Mouse (Mus musculus) CH12.LX (cell line): ENCODE data around the gene Spc24.

ENCODE experiments used
- CTCF ChIP-seq, 2 experiments: IDR thresholded peaks in 1 of 2; conservative IDR thresholded peaks in 1 of 2; 2 replicates each; pipeline ENCODE4 v1.5.1; 2011 to 2012; ENCODE audit warnings: low read depth in 2 of 2, low read length in 2 of 2, improper control_type of control experiment in 1 of 2, inconsistent platforms in 1 of 2, mild to moderate bottlenecking in 1 of 2, moderate library complexity in 1 of 2
- ELF1 ChIP-seq: IDR thresholded peaks from 2 replicates; pipeline ENCODE4 v1.6.1; 2014; ENCODE audit warnings: low read depth, mild to moderate bottlenecking, inconsistent platforms, low read length, improper control_type of control experiment
- HCFC1 ChIP-seq: IDR thresholded peaks from 2 replicates; pipeline ENCODE4 v1.6.1; 2012; ENCODE audit warnings: low read depth, mild to moderate bottlenecking, inconsistent platforms, low read length, improper control_type of control experiment
- KAT2A ChIP-seq: IDR thresholded peaks from 2 replicates; pipeline ENCODE4 v1.6.1; 2012; ENCODE audit warnings: low read length, improper control_type of control experiment, inconsistent platforms; ENCODE audit not compliant: insufficient replicate concordance
- MAX ChIP-seq: IDR thresholded peaks from 2 replicates; pipeline ENCODE4 v1.6.1; 2011; ENCODE audit warnings: low read length, improper control_type of control experiment
- MXI1 ChIP-seq: IDR thresholded peaks from 2 replicates; pipeline ENCODE4 v1.6.1; 2011; ENCODE audit warnings: mild to moderate bottlenecking, low read depth, low read length, improper control_type of control experiment
- NRF1 ChIP-seq: IDR thresholded peaks from 2 replicates; pipeline ENCODE4 v1.6.1; 2014; ENCODE audit warnings: low read depth, mild to moderate bottlenecking, inconsistent platforms, low read length, improper control_type of control experiment, moderate library complexity
- POLR2A ChIP-seq: IDR thresholded peaks from 2 replicates; pipeline ENCODE4 v1.6.1; 2011; ENCODE audit warnings: low read depth, mild to moderate bottlenecking, improper control_type of control experiment, low read length
- TBP ChIP-seq: conservative IDR thresholded peaks from 2 replicates; pipeline ENCODE4 v1.6.1; 2011; ENCODE audit warnings: low read depth, low read length, improper control_type of control experiment
- TCF12 ChIP-seq: IDR thresholded peaks from 2 replicates; pipeline ENCODE4 v1.6.1; 2014; ENCODE audit warnings: low read depth, mild to moderate bottlenecking, inconsistent platforms, low read length, improper control_type of control experiment
- USF1 ChIP-seq: IDR thresholded peaks from 2 replicates; pipeline ENCODE4 v1.6.1; 2014; ENCODE audit warnings: low read depth, mild to moderate bottlenecking, inconsistent platforms, low read length, improper control_type of control experiment

GRCm38 (mm10) chr9:21758576-21759529, 1.2 kb downstream of the Spc24 start:
- TF ChIP-seq MXI1 (peak; percentile 23; the same call in 1 of the 2 replicates), TCF12 (no peak), NRF1 (no peak), CTCF (conservative IDR thresholded peaks at IDR 0.05 in 1 of 2, IDR thresholded peaks at IDR 0.05 in 1 of 2; ENCODE audit: low read depth in 2 of 2, low read length in 2 of 2) (no peak), POLR2A (no peak), KAT2A (no peak), HCFC1 (no peak), MAX (peak; percentile 60), USF1 (no peak), TBP (no peak), ELF1 (no peak)
